Mouse (Mus musculus): ENCODE results near the gene 4930451I11Rik.

4930451I11Rik gene

DNA sequence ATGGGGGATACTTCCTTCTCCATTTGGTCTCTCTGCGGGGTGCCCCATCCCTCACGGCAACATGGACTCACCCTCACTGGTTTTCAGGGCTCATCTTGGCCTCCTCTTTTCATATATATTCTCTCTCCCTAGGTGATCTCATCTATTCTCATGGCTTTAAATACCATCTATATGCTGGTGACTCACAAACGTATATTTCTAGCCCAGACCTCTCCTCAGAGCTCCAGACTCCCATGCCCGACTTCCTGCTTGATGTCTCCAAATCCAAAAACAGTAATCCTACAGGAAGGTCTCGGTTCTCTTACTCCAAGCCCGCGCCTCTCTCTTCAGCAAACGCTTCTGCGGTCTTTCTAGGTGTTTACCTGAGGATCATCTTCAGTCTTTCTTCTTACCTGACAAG lies 11.8 kb upstream of the 4930451I11Rik start:
- no peak for DNase-seq (ENCODE audit: inconsistent age in 2 of 2, low spot score in 1 of 2)

GRCm38 (mm10) chr7:126833294-126833693 lies 1.9 kb upstream of the 4930451I11Rik start:
- no peak for DNase-seq (ENCODE audit: inconsistent age in 2 of 2, low spot score in 1 of 2)

GRCm38 (mm10) chr7:126832036-126832598 lies 678 bp upstream of the 4930451I11Rik start:
- DNase-seq (ENCODE audit: inconsistent age in 2 of 2, low spot score in 1 of 2) = peak; percentile 81 to 92

DNA sequence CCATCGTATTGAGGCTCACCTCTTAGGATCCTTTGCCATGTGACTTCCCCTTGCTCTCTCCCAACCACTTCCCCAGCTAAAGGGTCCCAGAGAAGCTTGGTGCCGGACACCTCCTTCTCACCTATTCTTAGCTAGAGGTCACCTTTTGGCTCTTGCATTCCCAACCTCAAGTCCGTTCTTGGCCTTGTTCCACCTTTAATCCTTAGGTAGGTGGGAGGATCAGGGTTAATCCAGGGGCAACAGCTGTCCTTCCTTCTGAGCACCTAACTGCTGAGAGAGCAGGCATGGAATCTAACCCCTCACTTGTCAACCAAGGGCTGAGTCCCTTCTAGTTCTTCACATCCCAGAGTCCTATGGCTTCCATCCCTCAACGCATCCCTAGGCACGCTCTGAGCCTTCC lies 5.5 kb downstream of the 4930451I11Rik start:
- no peak for DNase-seq (ENCODE audit: inconsistent age in 2 of 2, low spot score in 1 of 2)

GRCm38 (mm10) chr7:126825403-126825802 lies 6.0 kb downstream of the 4930451I11Rik start:
- DNase-seq (ENCODE audit: inconsistent age in 2 of 2, low spot score in 1 of 2) = peak in 1 of 2 experiments; percentile 66

DNA sequence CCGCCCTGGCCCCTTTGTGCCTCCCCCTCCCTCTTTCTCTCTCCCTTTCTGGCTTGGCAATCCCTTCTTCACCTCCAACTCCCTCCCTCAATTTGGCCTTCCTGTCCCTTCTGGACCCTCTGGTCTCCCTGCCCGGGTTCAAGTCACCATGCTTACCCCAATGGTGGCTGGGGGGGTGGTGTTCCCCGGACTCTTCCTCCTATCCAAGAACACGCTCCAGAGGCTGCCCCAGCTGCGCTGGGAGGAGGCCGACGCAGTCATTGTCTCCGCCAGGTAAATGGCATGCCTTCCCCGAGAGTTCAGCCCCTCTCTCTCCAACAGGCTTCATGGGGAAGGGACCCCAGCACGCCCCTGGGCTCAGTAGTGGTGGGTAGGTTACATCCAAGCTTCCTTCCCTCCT lies 7.5 kb downstream of the 4930451I11Rik start:
- peak in 1 of 2 experiments; percentile 25 for DNase-seq (ENCODE audit: inconsistent age in 2 of 2, low spot score in 1 of 2)

DNA sequence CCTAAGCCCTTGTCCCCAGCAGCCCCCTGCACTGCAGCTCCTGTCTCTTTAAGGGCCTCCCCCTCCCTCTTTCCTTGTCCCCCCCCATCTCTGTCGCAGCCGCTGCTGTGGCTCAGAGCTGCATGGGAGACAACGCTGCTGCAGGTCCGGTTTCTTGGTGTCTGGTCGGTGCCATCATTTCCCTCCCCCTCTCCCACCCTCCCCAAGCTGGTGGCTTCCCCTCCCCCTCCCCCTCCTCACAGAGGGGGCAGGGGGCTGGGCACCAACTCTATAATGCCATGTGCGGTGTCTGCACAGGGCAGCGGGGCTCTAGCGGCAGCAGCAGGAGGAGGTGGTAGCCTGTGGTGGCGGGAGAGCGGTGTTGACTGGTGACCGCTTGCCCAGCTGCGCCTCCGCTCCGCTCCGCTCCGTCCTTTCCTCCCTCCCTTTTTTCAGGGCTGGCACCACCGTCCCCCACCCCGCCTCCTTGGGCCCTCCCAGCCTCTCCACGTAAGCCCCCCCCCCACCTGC lies 8.2 kb downstream of the 4930451I11Rik start:
- peak; percentile 36 to 67 for DNase-seq (ENCODE audit: inconsistent age in 2 of 2, low spot score in 1 of 2)

GRCm38 (mm10) chr7:126822741-126823140 lies 8.7 kb downstream of the 4930451I11Rik start:
- peak; percentile 65 to 73 for DNase-seq (ENCODE audit: inconsistent age in 2 of 2, low spot score in 1 of 2)

- peak; percentile 87 to 96 for DNase-seq (ENCODE audit: inconsistent age in 2 of 2, low spot score in 1 of 2)
Measured at GRCm38 (mm10) chr7:126821835-126822511, 9.5 kb downstream of the 4930451I11Rik start.

GRCm38 (mm10) chr7:126818818-126819217 lies 12.6 kb downstream of the 4930451I11Rik start:
- DNase-seq (ENCODE audit: inconsistent age in 2 of 2, low spot score in 1 of 2) = no peak

GRCm38 (mm10) chr7:126817595-126817994 lies 13.8 kb downstream of the 4930451I11Rik start:
- no peak for DNase-seq (ENCODE audit: inconsistent age in 2 of 2, low spot score in 1 of 2)

DNA sequence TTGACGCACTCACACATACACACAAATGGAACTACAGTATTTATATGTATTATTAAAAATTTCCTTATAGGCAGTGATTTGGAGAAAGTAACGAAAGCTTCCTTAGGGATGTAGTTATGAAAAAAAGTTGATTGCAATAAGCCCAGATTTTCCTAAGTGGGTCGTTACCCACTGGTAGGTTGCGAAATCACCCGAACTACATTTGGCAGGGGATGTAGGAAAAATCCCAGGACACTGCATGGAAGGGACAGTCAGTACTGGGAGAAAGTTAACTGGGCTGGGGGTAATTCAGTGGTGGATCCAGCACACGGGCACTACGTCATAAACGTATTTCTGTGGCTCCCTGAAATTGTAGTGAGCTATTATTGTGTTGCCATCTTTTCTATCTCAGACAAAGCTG lies 14.9 kb downstream of the 4930451I11Rik start:
- peak in 1 of 2 experiments; percentile 62 for DNase-seq (ENCODE audit: inconsistent age in 2 of 2, low spot score in 1 of 2)

- peak in 1 of 2 experiments; percentile 67 for DNase-seq (ENCODE audit: inconsistent age in 2 of 2, low spot score in 1 of 2)
Measured at GRCm38 (mm10) chr7:126815726-126816222, 15.7 kb downstream of the 4930451I11Rik start.

DNA sequence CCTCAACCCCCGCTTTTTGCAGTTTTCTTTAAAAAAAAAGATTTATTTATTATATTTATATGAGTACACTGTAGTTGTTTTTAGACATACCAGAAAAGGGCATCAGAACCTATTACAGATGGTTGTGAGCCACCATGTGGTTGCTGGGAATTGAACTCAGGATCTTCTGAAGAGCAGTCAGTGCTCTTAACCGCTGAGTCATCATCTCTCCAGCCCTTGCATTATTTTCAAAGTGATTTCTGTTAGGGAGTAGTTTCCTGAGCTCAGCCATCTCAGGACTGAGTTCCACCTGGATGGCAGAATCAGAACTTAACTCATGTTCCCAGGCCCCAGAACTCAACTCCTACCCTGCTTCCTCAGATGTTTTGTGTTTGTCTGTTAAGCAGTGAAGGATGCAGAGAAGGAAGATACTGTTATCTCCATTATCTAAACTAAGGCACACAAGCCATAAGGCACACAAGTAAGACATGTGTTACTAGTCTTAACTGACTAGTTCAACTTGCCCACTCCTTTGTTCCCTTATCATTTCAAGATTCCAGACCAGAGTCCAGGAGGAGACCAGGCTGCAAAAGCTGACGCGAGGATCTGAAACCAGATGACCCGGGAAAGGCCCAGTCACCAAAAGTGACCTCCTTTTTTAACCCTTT lies 21.6 kb downstream of the 4930451I11Rik start:
- DNase-seq (ENCODE audit: inconsistent age in 2 of 2, low spot score in 1 of 2) = peak in 1 of 2 experiments; percentile 31

DNA sequence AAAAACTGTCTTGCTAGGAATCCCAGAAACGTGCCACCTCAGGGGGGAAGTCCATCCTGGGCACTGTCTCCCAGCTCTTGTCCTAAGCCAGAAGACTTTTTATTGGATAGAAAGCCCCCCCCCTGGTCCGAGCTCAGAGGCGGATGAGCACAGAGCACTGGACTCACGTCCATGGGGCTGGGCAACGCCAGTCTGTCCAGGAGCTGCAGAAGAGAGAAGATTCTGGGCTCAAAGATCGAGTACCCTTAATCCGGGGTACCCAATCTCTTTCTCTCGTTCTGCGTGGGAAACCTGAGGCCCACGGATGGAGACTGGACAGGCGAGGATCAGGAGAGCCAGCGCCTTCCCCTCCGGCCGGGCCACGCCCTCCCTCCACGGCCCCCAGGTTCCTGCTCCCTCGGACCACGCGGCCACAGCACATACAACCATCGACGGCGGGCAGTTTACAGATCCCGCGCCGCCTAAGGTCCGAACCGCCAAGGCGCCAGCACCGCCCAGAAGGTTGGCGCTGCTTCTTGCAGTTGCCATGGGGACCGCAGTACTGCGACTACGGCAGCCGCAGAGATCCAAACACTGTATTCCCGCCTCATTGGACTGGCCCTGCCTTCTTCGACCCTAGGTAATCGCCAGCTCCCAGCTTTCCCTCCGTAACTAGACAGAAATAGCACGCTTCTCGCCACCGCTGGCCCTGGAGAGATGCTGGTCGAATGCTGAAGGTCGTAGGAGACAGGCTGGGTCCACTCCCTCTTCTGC lies 22.6 kb downstream of the 4930451I11Rik start:
- DNase-seq (ENCODE audit: inconsistent age in 2 of 2, low spot score in 1 of 2) = peak; percentile 90 to 95

- no peak for DNase-seq (ENCODE audit: inconsistent age in 2 of 2, low spot score in 1 of 2)
Measured at GRCm38 (mm10) chr7:126807405-126807804, 24.0 kb downstream of the 4930451I11Rik start.

GRCm38 (mm10) chr7:126806956-126807355 lies 24.5 kb downstream of the 4930451I11Rik start:
- no peak for DNase-seq (ENCODE audit: inconsistent age in 2 of 2, low spot score in 1 of 2)

- no peak for DNase-seq (ENCODE audit: inconsistent age in 2 of 2, low spot score in 1 of 2)
Measured at GRCm38 (mm10) chr7:126803751-126804150, 27.7 kb downstream of the 4930451I11Rik start.

DNA sequence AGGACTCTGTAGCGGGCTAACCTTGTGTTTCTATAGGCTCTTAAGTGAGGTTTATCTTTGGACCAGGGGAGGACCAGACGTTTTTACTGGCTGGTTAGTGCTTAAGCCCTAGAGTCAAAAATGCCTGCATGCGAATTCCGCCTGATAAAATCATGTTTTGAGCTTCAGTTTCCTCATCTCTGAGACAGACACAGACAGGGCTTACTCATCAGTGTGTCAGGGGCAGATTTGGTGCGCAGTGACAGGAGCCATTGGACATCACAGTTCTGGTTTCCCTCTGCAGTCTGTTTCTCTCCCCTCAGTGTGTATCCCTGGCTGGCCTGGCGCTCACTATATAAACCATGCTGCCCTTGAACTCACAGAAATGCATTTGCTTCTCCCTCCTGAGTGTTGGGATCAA lies 28.3 kb downstream of the 4930451I11Rik start:
- peak; percentile 69 to 85 for DNase-seq (ENCODE audit: inconsistent age in 2 of 2, low spot score in 1 of 2)

- DNase-seq (ENCODE audit: inconsistent age in 2 of 2, low spot score in 1 of 2) = peak; percentile 62 to 85
Measured at GRCm38 (mm10) chr7:126802134-126802889, 29.1 kb downstream of the 4930451I11Rik start.
